Mouse (Mus musculus): ENCODE data around the gene Ctf2. TPM values are rescaled to one million over a fixed set of nuclear protein-coding genes. Genes with fewer than 3 reads are reported as not detected.
A peak's percentile ranks its signal among the peaks of the same experiment; 100 is the strongest.

Ctf2 gene
- polyA plus RNA-seq, 1 experiment from 2014 or later: 0.19 TPM

DNA sequence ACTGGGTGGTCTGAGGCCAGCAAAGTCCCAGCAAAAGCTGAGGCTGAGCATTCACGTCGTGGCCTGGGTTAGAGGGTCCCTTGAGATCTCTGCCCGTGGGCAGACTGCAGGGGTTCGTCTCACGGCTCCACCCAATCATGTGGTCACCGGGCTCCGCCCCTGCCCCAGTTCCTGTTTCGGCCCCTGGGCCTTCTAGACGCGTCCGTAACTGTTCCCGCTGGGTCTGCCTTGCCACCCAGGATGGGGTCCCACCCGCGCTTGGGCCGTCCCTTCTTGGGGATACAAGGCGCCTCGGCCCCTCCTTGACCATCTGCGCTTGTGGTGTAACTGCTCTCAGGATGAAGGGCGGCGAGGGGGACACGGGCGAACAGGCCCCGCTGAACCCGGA, 37.7 kb upstream of the Ctf2 start, which contains the start of gene Orai3:
TSS of gene Orai3 (plus strand) at position 165 of the 388 bp plus-strand sequence.
- Histone ChIP-seq H3K4me2 (replicated peaks) (peak within 1 kb of the TSS; percentile 67), H3K27me3 (no peaks in the 10 kb centered on the region), H3K4me3 (peak within 1 kb of the TSS; percentile 45), H3K9me3 (no peaks in the 10 kb centered on the region), H3K27ac (replicated peaks) (peak within 1 kb of the TSS; percentile 79), H3K36me3 (peaks cover 34% of the 10 kb centered on the region), H3K9ac (replicated peaks) (peak within 1 kb of the TSS; percentile 52), H3K4me1 (peaks cover 30% of the 10 kb centered on the region)
- ATAC-seq (replicated peaks): peak; percentile 50
- WGBS: 1% methylated on average over 24 of the region's 24 CpGs

GRCm38 (mm10) chr7:127768997-127769593, 37.1 kb upstream of the Ctf2 start:
- Histone ChIP-seq H3K4me3 (peak overlapping the region; percentile 45), H3K36me3 (peaks cover 39% of the 10 kb centered on the region), H3K27ac (replicated peaks) (peak overlapping the region; percentile 79), H3K4me2 (replicated peaks) (peak overlapping the region; percentile 67), H3K27me3 (no peaks in the 10 kb centered on the region), H3K9ac (replicated peaks) (peak overlapping the region; percentile 52; the same call in 1 of the 2 replicates), H3K9me3 (no peaks in the 10 kb centered on the region), H3K4me1 (peaks cover 30% of the 10 kb centered on the region)
- peak; percentile 91 for ATAC-seq (replicated peaks)
- 2% methylated on average over 16 of the region's 16 CpGs for WGBS

DNA sequence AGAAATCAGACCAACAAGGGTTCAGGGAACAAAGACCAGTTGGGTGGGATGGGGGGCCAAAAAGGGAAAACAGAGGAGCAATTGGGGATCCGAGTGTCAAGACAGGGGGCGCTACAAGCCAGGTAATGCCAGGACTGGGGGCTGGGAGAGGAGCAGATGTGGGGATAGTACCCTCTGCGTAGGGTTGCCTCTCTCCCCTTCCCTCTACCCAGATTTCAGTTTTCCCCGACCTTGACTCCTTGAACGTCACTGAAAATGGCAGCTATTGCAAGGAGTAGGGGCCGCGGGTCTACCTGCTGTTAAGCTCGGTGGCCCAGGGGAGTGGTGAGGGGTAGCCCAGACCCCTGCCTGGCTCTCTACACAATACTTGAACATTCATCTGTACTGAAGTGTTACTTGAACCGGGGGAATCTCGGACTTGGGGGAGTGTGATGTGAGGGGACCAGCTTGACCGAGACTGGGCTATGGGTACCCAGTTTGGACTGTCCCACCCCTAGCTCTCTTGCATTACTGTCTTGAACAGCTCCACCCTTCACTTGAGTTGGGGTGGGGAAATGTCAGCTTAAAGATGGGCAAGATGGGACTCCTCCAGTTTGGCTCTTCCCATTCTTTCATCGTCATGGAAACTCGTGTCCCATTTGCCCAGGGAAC, 36.5 kb upstream of the Ctf2 start:
- H3K27ac ChIP-seq (replicated peaks): peak overlapping the region; percentile 64
- no peaks in the 10 kb centered on the region for H3K27me3 ChIP-seq
- 45% methylated on average over 13 of the region's 13 CpGs for WGBS
- H3K4me2 ChIP-seq (replicated peaks): peak overlapping the region; percentile 67; the same call in 1 of the 2 replicates
- ATAC-seq (replicated peaks): no peak; the same call in 1 of the 2 replicates
- peaks cover 30% of the 10 kb centered on the region for H3K4me1 ChIP-seq
- H3K4me3 ChIP-seq: peak overlapping the region; percentile 45; the same call in 1 of the 2 replicates
- H3K9me3 ChIP-seq: no peaks in the 10 kb centered on the region
- no peak overlapping the region for H3K9ac ChIP-seq (replicated peaks)
- H3K36me3 ChIP-seq: peaks cover 46% of the 10 kb centered on the region

DNA sequence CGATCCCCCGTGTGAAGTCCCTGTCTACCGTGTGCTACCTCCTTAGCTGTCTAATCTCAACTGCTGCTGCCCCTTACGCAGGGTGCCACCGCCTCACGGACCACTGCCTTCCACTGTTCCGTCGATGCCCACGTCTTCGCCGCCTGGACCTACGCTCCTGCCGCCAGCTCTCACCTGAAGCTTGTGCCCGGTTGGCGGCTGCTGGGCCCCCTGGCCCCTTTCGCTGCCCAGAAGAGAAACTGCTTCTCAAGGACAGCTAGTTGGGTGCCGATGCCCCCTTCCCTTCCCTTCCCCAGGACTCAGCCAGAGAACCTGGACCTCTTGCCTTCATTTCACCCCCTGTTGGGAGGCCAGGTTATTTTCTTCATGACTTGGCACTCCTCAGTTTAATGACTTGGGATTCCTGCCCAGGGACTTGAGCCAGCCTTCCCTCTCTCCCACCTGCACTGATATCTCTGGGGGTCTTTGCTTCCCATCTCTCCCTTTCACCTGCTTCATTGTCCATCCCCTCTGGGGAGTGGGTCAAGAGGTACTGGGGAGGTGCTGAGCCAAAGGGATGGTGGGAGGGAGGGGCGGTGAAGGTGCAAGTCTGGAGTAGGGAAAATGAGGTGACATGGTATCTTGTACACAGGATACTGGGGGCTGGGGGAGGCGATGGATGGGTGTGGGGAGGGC, 35.8 kb upstream of the Ctf2 start:
- Histone ChIP-seq H3K9ac (replicated peaks) (no peak overlapping the region), H3K36me3 (peaks cover 50% of the 10 kb centered on the region), H3K9me3 (no peaks in the 10 kb centered on the region), H3K27ac (replicated peaks) (peak overlapping the region; percentile 64; the same call in 1 of the 2 replicates), H3K4me2 (replicated peaks) (no peak overlapping the region), H3K4me3 (no peak overlapping the region), H3K27me3 (no peaks in the 10 kb centered on the region), H3K4me1 (peaks cover 30% of the 10 kb centered on the region)
- no peak for ATAC-seq (replicated peaks)
- 94% methylated on average over 19 of the region's 19 CpGs for WGBS

- Histone ChIP-seq H3K9me3 (no peaks in the 10 kb centered on the region), H3K4me2 (replicated peaks) (no peak overlapping the region), H3K27me3 (no peaks in the 10 kb centered on the region), H3K4me1 (peaks cover 30% of the 10 kb centered on the region), H3K36me3 (peaks cover 56% of the 10 kb centered on the region), H3K9ac (replicated peaks) (no peak overlapping the region), H3K27ac (replicated peaks) (no peak overlapping the region), H3K4me3 (no peak overlapping the region)
- WGBS: 82% methylated on average over 17 of the region's 17 CpGs
- no peak for ATAC-seq (replicated peaks)
These were observed 35.1 kb upstream of the Ctf2 start for GRCm38 (mm10) chr7:127766851-127767609.

DNA sequence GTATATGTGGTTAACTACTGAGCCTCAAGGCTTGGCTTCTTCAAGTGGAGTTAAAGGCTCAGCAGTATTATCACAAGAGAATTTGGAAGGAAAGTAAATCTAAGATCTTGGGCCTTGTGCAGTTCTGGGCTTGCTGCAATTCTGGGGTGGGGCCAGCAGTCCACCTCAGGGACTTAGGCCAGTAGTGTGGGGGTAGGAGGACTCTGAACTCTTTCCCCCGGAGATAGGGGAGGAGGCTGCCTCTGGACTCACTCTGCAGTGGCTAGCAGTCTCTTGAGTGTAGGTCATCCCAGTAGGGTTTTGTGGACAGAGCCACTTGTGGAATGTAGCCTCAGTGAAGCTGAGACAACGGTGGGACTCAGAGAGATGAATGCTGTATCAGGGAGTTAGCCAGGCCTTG, 33.8 kb upstream of the Ctf2 start:
- peaks cover 25% of the 10 kb centered on the region for H3K4me1 ChIP-seq
- WGBS: 96% methylated on average over 2 of the region's 2 CpGs
- ATAC-seq (replicated peaks): no peak
- no peaks in the 10 kb centered on the region for H3K27me3 ChIP-seq
- H3K4me3 ChIP-seq: no peak overlapping the region
- peaks cover 65% of the 10 kb centered on the region for H3K36me3 ChIP-seq
- H3K27ac ChIP-seq (replicated peaks): no peak overlapping the region
- H3K9ac ChIP-seq (replicated peaks): no peak overlapping the region
- H3K4me2 ChIP-seq (replicated peaks): no peak overlapping the region
- H3K9me3 ChIP-seq: no peaks in the 10 kb centered on the region

DNA sequence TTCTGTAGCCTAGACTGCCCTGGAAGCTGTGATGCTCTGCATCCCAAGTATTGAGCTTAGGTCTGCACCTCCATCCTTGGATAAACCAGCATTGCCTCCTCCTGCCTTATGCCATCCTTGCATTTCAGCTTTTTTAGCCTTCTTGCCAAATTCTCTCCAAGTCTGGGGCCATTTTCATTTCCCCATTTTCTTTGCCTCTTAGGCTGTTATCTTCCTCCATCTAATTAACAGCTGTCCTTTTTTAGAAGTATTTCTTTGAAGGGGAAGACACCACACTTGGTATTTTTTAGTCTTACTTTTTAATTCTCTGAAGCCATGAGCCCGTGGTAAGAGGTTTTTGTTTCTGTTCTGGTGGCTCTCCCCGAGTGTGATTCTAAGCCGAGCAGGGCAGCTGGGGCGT, 31.7 kb upstream of the Ctf2 start:
- Histone ChIP-seq H3K9me3 (no peaks in the 10 kb centered on the region), H3K27me3 (no peaks in the 10 kb centered on the region), H3K4me1 (peaks cover 5% of the 10 kb centered on the region), H3K4me3 (no peak overlapping the region), H3K27ac (replicated peaks) (no peak overlapping the region), H3K36me3 (peaks cover 75% of the 10 kb centered on the region), H3K4me2 (replicated peaks) (no peak overlapping the region), H3K9ac (replicated peaks) (no peak overlapping the region)
- WGBS: 88% methylated on average over 4 of the region's 4 CpGs
- ATAC-seq (replicated peaks): no peak

DNA sequence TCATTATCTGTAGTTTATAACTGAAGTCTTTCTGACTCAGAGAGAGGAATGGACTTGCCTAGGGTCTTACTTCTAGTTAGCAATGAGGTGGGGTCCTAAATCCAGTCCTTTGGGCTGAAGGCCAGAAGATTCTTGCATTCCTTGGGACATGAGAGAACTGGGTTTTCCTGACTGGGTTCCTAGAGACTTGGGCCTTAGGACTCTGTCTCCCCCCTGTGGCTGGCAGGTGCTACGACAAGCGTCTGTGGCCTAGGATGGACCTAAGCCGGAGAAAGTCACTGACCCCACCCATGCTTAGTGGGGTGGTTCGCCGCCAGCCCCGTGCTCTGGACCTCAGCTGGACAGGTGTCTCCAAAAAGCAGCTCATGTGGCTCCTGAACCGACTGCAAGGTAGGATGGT, 29.1 kb upstream of the Ctf2 start:
- Histone ChIP-seq H3K9me3 (no peaks in the 10 kb centered on the region), H3K36me3 (peaks cover 74% of the 10 kb centered on the region), H3K9ac (replicated peaks) (no peak overlapping the region), H3K27me3 (no peaks in the 10 kb centered on the region), H3K4me3 (no peak overlapping the region), H3K4me2 (replicated peaks) (no peak overlapping the region), H3K4me1 (no peaks in the 10 kb centered on the region), H3K27ac (replicated peaks) (no peak overlapping the region)
- 46% methylated on average over 7 of the region's 7 CpGs for WGBS
- ATAC-seq (replicated peaks): no peak

DNA sequence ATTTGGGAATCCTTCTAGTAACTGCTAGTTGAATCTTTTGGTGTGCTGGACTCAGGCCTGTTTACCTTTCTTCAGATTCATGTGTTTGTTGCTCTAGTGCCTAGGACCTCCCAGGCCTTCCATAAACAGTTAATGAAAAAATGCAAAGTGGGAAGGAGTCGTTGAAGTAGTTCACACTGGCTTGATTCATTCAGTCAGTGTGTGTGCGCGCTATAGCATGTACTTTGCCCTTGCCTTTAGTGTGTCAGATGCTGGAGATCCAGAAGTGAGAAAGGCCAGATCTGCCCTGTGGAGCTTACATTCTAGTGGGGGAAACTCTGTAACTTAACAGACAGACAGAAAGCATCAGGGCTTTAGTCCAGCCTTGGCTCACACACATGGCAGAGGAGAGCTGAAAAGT, 28.5 kb upstream of the Ctf2 start:
- no peak overlapping the region for H3K9ac ChIP-seq (replicated peaks)
- H3K4me2 ChIP-seq (replicated peaks): no peak overlapping the region
- no peak for ATAC-seq (replicated peaks)
- H3K36me3 ChIP-seq: peaks cover 73% of the 10 kb centered on the region
- no peaks in the 10 kb centered on the region for H3K4me1 ChIP-seq
- H3K4me3 ChIP-seq: no peak overlapping the region
- H3K27me3 ChIP-seq: no peaks in the 10 kb centered on the region
- WGBS: 88% methylated on average over 3 of the region's 3 CpGs
- H3K9me3 ChIP-seq: no peaks in the 10 kb centered on the region
- no peak overlapping the region for H3K27ac ChIP-seq (replicated peaks)

GRCm38 (mm10) chr7:127759716-127760115, 27.8 kb upstream of the Ctf2 start:
- 84% methylated on average over 6 of the region's 6 CpGs for WGBS
- H3K4me2 ChIP-seq (replicated peaks): no peak overlapping the region
- H3K4me3 ChIP-seq: no peak overlapping the region
- no peak overlapping the region for H3K27ac ChIP-seq (replicated peaks)
- no peaks in the 10 kb centered on the region for H3K4me1 ChIP-seq
- peaks cover 72% of the 10 kb centered on the region for H3K36me3 ChIP-seq
- H3K9ac ChIP-seq (replicated peaks): no peak overlapping the region
- no peaks in the 10 kb centered on the region for H3K9me3 ChIP-seq
- no peaks in the 10 kb centered on the region for H3K27me3 ChIP-seq
- no peak for ATAC-seq (replicated peaks)

GRCm38 (mm10) chr7:127753741-127754140, 21.8 kb upstream of the Ctf2 start:
- Histone ChIP-seq H3K4me3 (no peak overlapping the region), H3K4me2 (replicated peaks) (no peak overlapping the region), H3K27me3 (no peaks in the 10 kb centered on the region), H3K9ac (replicated peaks) (no peak overlapping the region), H3K9me3 (no peaks in the 10 kb centered on the region), H3K36me3 (peaks cover 88% of the 10 kb centered on the region), H3K27ac (replicated peaks) (no peak overlapping the region), H3K4me1 (peaks cover 4% of the 10 kb centered on the region; the same call in 1 of the 2 replicates)
- no peak for ATAC-seq (replicated peaks)
- WGBS: 91% methylated on average over 7 of the region's 7 CpGs

DNA sequence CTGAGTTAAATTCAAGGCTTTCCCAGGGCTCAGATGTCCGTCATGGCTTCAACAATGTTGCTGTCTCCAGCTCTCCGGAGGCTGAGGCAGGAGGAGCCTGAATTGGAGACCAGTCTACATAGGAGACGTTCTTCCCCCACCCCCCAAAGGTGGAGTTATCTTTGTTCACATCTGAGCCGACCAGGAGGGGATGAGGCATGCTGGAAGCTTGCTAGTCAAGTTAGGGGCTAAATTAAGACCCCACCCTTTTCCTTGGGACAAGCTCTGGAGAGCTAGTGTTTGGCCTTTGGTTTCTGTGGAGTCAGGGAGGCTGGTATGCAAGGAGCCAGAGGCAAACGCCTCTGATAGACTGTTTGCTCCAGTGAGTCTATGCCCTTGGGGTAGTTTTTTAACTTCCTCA, 21.2 kb upstream of the Ctf2 start:
- peaks cover 87% of the 10 kb centered on the region for H3K36me3 ChIP-seq
- no peak overlapping the region for H3K9ac ChIP-seq (replicated peaks)
- H3K27me3 ChIP-seq: no peaks in the 10 kb centered on the region
- no peak overlapping the region for H3K4me2 ChIP-seq (replicated peaks)
- no peak for ATAC-seq (replicated peaks)
- H3K4me3 ChIP-seq: no peak overlapping the region
- 77% methylated on average over 5 of the region's 5 CpGs for WGBS
- no peaks in the 10 kb centered on the region for H3K9me3 ChIP-seq
- no peak overlapping the region for H3K27ac ChIP-seq (replicated peaks)
- H3K4me1 ChIP-seq: peaks cover 6% of the 10 kb centered on the region

Data from forebrain, embryonic 15.5 days (tissue).